Mouse (Mus musculus): ENCODE data around the gene Spag17. TPM values are rescaled to one million over a fixed set of nuclear protein-coding genes. Genes with fewer than 3 reads are reported as not detected.
A peak's percentile ranks its signal among the peaks of the same experiment; 100 is the strongest.

Spag17 gene
- polyA plus RNA-seq (2012; rRNA removed) = 0.14 and 0.21 TPM in 2 replicates

GRCm38 (mm10) chr3:99885187-99885811, at the start of gene Spag17:
Spag17 (plus strand) TSS chr3:99885406.
- peak; percentile 59 for DNase-seq (ENCODE audit: low read depth)
- no peak for TF ChIP-seq CTCF (IDR thresholded peaks at IDR 0.05; ENCODE audit: borderline replicate concordance, extremely low read depth, insufficient read depth, insufficient read length)

- DNase-seq (ENCODE audit: low read depth) = no peak
- TF ChIP-seq POLR2A (IDR thresholded peaks at IDR 0.05; ENCODE audit: borderline replicate concordance, extremely low read depth, insufficient read depth, insufficient read length, poor library complexity, severe bottlenecking) (no peak), CTCF (IDR thresholded peaks at IDR 0.05; ENCODE audit: borderline replicate concordance, extremely low read depth, insufficient read depth, insufficient read length) (no peak)
Observed at GRCm38 (mm10) chr3:99842333-99842732, 42.9 kb upstream of the Spag17 start.

GRCm38 (mm10) chr3:99842808-99843207, 42.4 kb upstream of the Spag17 start:
- no peak for DNase-seq (ENCODE audit: low read depth)
- TF ChIP-seq POLR2A (IDR thresholded peaks at IDR 0.05; ENCODE audit: borderline replicate concordance, extremely low read depth, insufficient read depth, insufficient read length, poor library complexity, severe bottlenecking) (no peak), CTCF (IDR thresholded peaks at IDR 0.05; ENCODE audit: borderline replicate concordance, extremely low read depth, insufficient read depth, insufficient read length) (no peak)

GRCm38 (mm10) chr3:99843233-99843632, 42.0 kb upstream of the Spag17 start:
- TF ChIP-seq POLR2A (IDR thresholded peaks at IDR 0.05; ENCODE audit: borderline replicate concordance, extremely low read depth, insufficient read depth, insufficient read length, poor library complexity, severe bottlenecking) = no peak
- TF ChIP-seq CTCF (IDR thresholded peaks at IDR 0.05; ENCODE audit: borderline replicate concordance, extremely low read depth, insufficient read depth, insufficient read length) = no peak
- DNase-seq (ENCODE audit: low read depth) = no peak

GRCm38 (mm10) chr3:99850926-99851325, 34.3 kb upstream of the Spag17 start:
- TF ChIP-seq CTCF (IDR thresholded peaks at IDR 0.05; ENCODE audit: borderline replicate concordance, extremely low read depth, insufficient read depth, insufficient read length) (no peak), POLR2A (IDR thresholded peaks at IDR 0.05; ENCODE audit: borderline replicate concordance, extremely low read depth, insufficient read depth, insufficient read length, poor library complexity, severe bottlenecking) (no peak)

GRCm38 (mm10) chr3:99854595-99854994, 30.6 kb upstream of the Spag17 start:
- TF ChIP-seq CTCF (IDR thresholded peaks at IDR 0.05; ENCODE audit: borderline replicate concordance, extremely low read depth, insufficient read depth, insufficient read length) (no peak), POLR2A (IDR thresholded peaks at IDR 0.05; ENCODE audit: borderline replicate concordance, extremely low read depth, insufficient read depth, insufficient read length, poor library complexity, severe bottlenecking) (no peak)
- peak; percentile 4 for DNase-seq (ENCODE audit: low read depth)

More at GRCm38 (mm10) chr3:99850926-99851325, 34.3 kb upstream of the Spag17 start:
- no peak for DNase-seq (ENCODE audit: low read depth)

- no peak for DNase-seq (ENCODE audit: low read depth)
- no peak for TF ChIP-seq POLR2A (IDR thresholded peaks at IDR 0.05; ENCODE audit: borderline replicate concordance, extremely low read depth, insufficient read depth, insufficient read length, poor library complexity, severe bottlenecking)
- TF ChIP-seq CTCF (IDR thresholded peaks at IDR 0.05; ENCODE audit: borderline replicate concordance, extremely low read depth, insufficient read depth, insufficient read length) = peak; percentile 25; the same call in 1 of the 2 replicates
Observed at GRCm38 (mm10) chr3:99858922-99859321, 26.3 kb upstream of the Spag17 start.

- TF ChIP-seq CTCF (IDR thresholded peaks at IDR 0.05; ENCODE audit: borderline replicate concordance, extremely low read depth, insufficient read depth, insufficient read length) = no peak
- TF ChIP-seq POLR2A (IDR thresholded peaks at IDR 0.05; ENCODE audit: borderline replicate concordance, extremely low read depth, insufficient read depth, insufficient read length, poor library complexity, severe bottlenecking) = no peak
- DNase-seq (ENCODE audit: low read depth) = no peak
Observed at GRCm38 (mm10) chr3:99864706-99865105, 20.5 kb upstream of the Spag17 start.

- DNase-seq (ENCODE audit: low read depth) = no peak
- TF ChIP-seq CTCF (IDR thresholded peaks at IDR 0.05; ENCODE audit: borderline replicate concordance, extremely low read depth, insufficient read depth, insufficient read length) = no peak
- no peak for TF ChIP-seq POLR2A (IDR thresholded peaks at IDR 0.05; ENCODE audit: borderline replicate concordance, extremely low read depth, insufficient read depth, insufficient read length, poor library complexity, severe bottlenecking)
Observed at GRCm38 (mm10) chr3:99875137-99875536, 10.1 kb upstream of the Spag17 start.

- DNase-seq (ENCODE audit: low read depth) = peak; percentile 15
- TF ChIP-seq POLR2A (IDR thresholded peaks at IDR 0.05; ENCODE audit: borderline replicate concordance, extremely low read depth, insufficient read depth, insufficient read length, poor library complexity, severe bottlenecking) (no peak), CTCF (IDR thresholded peaks at IDR 0.05; ENCODE audit: borderline replicate concordance, extremely low read depth, insufficient read depth, insufficient read length) (no peak)
Observed at GRCm38 (mm10) chr3:99881498-99881897, 3.7 kb upstream of the Spag17 start.

GRCm38 (mm10) chr3:99883988-99884564, 1.1 kb upstream of the Spag17 start:
- no peak for DNase-seq (ENCODE audit: low read depth)
- TF ChIP-seq CTCF (IDR thresholded peaks at IDR 0.05; ENCODE audit: borderline replicate concordance, extremely low read depth, insufficient read depth, insufficient read length) = no peak
- no peak for TF ChIP-seq POLR2A (IDR thresholded peaks at IDR 0.05; ENCODE audit: borderline replicate concordance, extremely low read depth, insufficient read depth, insufficient read length, poor library complexity, severe bottlenecking)

- peak; percentile 6 for DNase-seq (ENCODE audit: low read depth)
Observed at GRCm38 (mm10) chr3:99894741-99895140, 9.5 kb downstream of the Spag17 start.

Measured in brain, embryonic 14.5 days (tissue).